Mouse (Mus musculus) retina, embryonic 14.5 days (tissue): ENCODE data around the gene Ppp2r5b.

Source experiments
- DNase-seq: peaks from one replicate; pipeline ENCODE4 v3.0.0-alpha.2; 2015; ENCODE audit warnings: low spot score

Ppp2r5b gene

DNA sequence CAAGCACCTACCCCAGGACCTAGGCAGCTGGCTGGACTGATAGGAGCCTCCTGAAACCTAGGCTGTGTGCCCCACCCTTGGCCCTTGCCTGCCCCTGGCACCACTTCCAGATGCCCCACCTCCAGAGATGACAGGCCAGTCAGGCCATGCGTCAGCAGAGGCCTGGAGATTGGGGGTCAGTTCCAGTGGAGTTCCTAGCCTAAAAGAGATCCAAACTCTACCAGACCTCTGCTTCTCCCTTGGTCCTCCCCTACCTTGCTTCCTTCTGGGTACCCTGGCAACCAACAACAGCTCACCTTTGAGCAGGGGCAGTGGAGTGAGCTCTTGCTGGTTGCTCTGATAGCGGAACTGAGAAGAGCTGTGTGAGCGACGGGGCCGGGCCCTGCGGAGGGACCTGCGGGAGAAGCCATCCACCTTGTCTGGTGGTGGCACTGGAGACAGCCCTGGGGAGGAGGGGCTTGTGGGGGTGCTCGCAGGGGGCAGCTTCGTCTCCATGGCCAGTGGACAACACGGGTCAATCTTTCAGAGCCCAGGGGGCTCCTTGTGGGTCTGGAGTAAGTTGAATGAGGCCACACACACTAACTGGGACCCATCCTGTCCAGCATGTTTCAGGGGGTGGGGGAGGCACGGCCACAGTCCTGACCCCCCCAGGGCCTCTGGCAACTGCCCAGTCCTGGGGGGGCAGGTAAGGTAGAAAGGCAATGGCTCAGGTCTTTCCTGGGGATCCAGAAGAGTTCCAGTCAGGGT, 1.2 kb downstream of the Ppp2r5b start:
- DNase-seq: no peak

GRCm38 (mm10) chr19:6233647-6234046, 2.0 kb downstream of the Ppp2r5b start:
- no peak for DNase-seq

DNA sequence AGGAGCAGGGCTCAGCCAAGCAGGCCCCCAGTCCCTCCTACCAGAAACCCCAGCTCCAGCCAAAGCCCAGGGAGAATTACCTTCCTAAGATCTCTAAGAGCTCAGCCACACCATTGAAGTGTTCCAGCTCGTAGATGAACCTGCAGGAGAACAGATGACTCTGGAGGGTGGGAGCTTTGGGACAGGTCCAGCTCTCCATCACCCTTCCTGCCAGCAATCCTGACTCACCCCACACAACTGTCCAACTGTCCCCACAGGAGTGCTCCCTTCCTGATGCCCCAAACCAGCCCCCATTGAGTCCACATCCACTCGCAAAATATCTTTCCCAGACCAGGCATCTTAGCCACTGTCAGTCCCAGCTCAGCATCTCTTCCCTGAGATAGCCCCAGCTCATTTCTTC, 4.6 kb downstream of the Ppp2r5b start:
- DNase-seq: no peak

GRCm38 (mm10) chr19:6230411-6230810, 5.3 kb downstream of the Ppp2r5b start:
- DNase-seq: no peak

- no peak for DNase-seq
Measured at GRCm38 (mm10) chr19:6227864-6228263, 7.8 kb downstream of the Ppp2r5b start.

GRCm38 (mm10) chr19:6226763-6227162, 8.9 kb downstream of the Ppp2r5b start:
- DNase-seq: no peak

DNA sequence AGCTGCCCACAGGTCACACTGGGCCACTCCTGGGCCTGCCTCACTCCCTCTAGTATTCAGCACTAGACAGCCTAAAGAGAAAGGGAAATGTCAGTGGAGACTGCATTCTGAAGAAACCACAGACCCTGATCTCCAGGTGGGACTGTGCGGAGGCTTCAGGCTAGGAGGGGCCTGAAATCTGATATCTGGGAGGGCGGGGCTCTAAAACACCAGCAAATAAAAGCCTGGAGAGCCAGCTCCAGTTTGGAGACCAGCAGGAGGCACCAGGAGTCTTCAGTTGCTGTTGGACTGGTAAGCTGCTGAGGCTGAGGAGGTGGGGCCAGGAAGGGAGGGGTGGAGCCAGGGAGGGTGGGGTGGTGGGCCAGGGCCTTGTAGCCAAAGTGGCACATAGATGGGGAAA, 9.5 kb downstream of the Ppp2r5b start, which contains the start of gene Gpha2:
Gene Gpha2 (plus strand): TSS at position 246 of the 400 bp plus-strand sequence.
- DNase-seq: no peak

GRCm38 (mm10) chr19:6218606-6219005, 17.1 kb downstream of the Ppp2r5b start:
- no peak for DNase-seq

- DNase-seq: no peak
Measured at GRCm38 (mm10) chr19:6216046-6216705, 19.5 kb downstream of the Ppp2r5b start.

DNA sequence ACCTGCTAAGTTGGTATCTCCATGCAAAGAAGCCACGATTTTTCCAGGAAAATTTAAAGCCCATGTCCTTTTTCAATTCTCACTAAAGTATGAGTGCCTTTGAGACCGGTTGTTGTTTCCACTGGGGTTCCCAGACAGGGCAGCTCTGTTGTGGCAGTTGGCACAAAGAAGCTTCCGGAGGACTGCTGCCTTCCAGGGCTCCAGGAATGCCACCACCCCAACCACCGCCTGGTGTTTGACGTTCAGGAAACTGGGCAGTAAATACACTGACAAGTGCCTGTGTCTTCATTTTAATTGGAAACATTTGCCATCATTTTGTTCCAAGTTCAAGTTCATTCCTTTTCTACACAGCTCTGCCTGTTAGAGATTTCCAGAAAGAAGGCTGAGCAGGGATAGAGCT, 29.0 kb downstream of the Ppp2r5b start:
- no peak for DNase-seq

- DNase-seq: no peak
Measured at GRCm38 (mm10) chr19:6204265-6204664, 31.4 kb downstream of the Ppp2r5b start.

DNA sequence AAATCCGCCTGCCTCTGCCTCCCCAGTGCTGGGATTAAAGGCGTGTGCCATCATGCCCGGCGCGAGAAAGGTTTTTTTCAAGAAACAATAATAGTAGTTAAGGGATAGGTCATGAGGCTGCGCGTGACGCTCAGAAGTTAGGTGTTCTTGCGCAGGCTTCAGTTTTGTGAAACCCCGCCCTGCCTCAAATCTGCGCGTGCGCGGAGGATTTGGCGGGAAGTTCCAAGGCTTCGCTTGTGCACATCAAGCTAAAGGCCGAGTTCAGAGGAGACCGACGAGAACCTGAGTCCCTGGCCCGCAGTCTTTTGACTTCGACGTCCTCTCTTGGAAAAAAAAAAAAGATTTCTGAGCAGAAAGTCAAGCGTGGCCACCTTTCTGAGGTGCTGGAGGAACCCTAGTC, 51.5 kb downstream of the Ppp2r5b start, which contains the start of gene Majin:
Gene Majin (plus strand): TSS at position 258 of the 400 bp plus-strand sequence.
- DNase-seq: no peak

- DNase-seq: peak; percentile 28
Measured at GRCm38 (mm10) chr19:6182534-6182933, 53.1 kb downstream of the Ppp2r5b start.

GRCm38 (mm10) chr19:6181629-6182028, 54.0 kb downstream of the Ppp2r5b start:
- peak; percentile 31 for DNase-seq

- DNase-seq: no peak
Measured at GRCm38 (mm10) chr19:6178775-6179174, 56.9 kb downstream of the Ppp2r5b start.
